Mouse (Mus musculus): Measurements from ENCODE around the gene Fnd3c2.

- TF ChIP-seq POLR2A (IDR thresholded peaks at IDR 0.05; ENCODE audit: insufficient read depth, low read length): no peak
- TF ChIP-seq CTCF (IDR thresholded peaks at IDR 0.05; ENCODE audit: low read depth, low read length): no peak
- no peak for TF ChIP-seq EP300 (IDR thresholded peaks at IDR 0.05; ENCODE audit: insufficient read depth, low read depth, low read length)
Observed at GRCm38 (mm10) chrX:106185706-106186105, 69.5 kb downstream of the Fnd3c2 start.

Measured in ES-Bruce4 (cell line).